Mouse (Mus musculus): ENCODE results near the gene Slc16a9.
"Not testable (repeated sequence)": the region's sequence is repeated elsewhere in the genome, so short reads cannot be mapped to it uniquely, and the experiment has no call there.

The Slc16a9 gene

GRCm38 (mm10) chr10:70244921-70245558, at the start of gene Slc16a9:
TSS of gene Slc16a9 (plus strand) at chr10:70245100.
- peak; percentile 90 for DNase-seq

GRCm38 (mm10) chr10:70195279-70195678, 49.6 kb upstream of the Slc16a9 start:
- DNase-seq, result no peak

DNA sequence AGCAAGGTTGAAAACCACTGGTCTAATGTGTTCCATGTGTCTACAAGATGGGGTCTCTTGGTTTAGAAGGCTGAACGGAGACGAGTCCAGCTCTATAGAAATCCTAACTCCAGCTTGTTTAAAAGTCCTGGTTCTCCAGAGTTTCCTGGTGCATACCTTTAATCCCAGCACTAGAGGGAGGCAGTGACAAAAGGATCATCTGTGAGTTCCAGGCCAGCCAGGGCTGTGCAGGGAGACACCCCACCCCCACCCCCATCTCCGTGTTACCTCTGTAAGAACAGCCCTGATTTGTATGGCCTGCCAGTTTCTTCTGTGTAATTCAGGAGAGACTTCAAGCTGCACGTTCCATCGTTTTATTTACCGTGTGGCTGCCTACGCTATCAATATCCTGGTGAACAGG, 49.1 kb upstream of the Slc16a9 start:
- peak; percentile 61 for DNase-seq

DNA sequence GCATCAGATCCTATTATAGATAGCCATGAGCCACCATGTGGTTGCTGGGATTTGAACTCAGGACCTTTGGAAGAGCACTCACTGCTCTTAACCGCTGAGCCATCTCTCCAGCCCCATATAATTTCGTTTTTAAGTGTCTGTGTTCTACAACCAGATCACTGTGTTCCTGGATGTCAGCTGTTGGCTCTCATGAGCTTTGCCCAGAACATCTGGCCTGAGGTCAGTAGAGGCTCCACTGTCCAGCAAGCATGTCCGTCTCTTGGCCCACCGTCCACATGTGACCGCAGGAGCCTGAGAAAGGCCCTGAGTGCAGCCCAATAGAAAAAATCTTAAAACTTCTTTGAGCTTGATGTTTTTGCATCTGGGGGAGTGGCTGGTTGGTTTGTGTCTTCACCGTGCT, 48.2 kb upstream of the Slc16a9 start:
- DNase-seq, result no peak

DNA sequence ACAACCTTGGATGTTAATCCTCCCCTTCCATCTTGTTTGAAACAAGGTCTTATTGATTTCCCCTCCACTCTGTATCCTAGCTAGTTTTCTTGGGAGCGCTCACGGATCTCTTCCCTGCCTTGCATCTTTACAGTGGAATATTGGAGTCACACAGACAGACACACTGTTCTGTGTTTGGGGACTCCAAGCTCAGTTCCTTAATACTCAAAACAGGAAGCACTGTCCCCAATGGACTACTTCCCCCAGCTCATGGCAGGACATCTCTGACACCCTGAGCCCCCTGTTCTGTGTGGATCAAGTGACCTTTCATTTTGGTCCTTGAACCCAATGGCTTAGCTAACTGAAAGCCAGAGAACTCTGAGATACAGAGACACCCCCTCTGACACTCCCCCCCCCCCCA, 47.3 kb upstream of the Slc16a9 start:
- DNase-seq, result no peak

GRCm38 (mm10) chr10:70198012-70198411, 46.9 kb upstream of the Slc16a9 start:
- no peak for DNase-seq

DNA sequence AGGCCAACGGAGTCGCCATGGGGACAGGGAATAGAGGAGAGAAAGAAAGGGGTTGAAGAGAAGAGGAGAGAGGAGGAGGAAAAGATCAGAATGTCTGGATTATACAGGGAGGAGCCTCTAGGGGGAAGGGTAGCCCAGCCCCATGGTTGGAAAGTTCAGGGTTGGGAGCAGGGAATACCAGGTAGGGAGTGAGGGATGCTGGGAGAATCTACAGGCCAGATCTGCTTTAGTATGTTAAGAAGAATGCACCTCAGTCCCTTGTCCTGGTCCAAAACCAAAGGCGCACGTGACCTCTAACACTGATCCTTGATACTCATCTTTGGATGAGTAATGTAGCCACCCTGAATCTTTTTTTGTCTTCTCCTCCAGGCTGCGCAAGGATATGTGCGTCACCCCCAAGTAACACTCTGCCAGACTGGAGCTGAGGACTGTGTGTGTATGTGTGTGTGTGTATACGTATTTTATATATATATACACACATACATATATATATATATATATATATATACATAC, 45.9 kb upstream of the Slc16a9 start:
- no peak for DNase-seq

GRCm38 (mm10) chr10:70199466-70200210, 45.3 kb upstream of the Slc16a9 start:
- DNase-seq, result no peak

- DNase-seq, result peak; percentile 61
Measured at GRCm38 (mm10) chr10:70200889-70201500, 43.9 kb upstream of the Slc16a9 start.

GRCm38 (mm10) chr10:70204505-70205399, 40.1 kb upstream of the Slc16a9 start, which contains the start of gene Mrln:
TSS of gene Mrln (plus strand) at chr10:70204664.
- DNase-seq, result no peak

DNA sequence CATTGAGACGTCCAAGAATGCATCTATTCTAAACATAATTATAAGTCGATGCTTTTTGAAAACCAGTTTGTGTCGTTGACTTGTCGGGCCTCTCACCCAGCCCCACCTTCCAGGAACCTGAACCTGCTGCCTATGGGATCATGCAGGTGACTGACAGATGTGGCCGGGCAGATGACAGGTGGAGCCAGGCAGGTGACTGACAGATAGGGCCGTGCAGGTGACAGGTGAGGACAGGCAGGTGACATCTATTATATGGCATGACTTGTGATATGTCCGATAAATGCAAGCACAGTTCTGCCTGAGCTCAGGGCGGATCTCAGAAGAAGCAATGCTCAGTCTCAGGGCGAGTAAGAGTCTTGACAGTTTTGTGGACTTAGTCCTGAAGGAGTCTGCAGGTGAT, 33.6 kb upstream of the Slc16a9 start:
- no peak for DNase-seq

GRCm38 (mm10) chr10:70220971-70221370, 23.9 kb upstream of the Slc16a9 start:
- no peak for DNase-seq

DNA sequence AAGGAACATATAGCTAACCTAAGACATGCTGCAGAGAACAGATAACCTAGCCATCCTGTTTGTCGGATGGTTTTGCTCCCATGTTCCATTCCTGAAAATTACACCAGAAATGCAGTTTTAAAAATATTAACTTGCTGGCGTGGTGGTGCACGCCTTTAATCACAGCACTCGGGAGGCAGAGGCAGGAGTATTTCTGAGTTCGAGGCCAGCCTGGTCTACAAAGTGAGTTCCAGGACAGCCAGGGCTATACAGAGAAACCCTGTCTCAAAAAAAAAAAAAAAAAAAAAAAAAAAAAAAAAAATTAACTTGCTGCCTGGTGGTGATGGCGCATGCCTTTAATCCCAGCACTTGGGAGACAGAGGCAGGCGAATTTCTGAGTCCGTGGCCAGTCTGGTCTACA, 22.7 kb upstream of the Slc16a9 start:
- not testable (repeated sequence) for DNase-seq

DNA sequence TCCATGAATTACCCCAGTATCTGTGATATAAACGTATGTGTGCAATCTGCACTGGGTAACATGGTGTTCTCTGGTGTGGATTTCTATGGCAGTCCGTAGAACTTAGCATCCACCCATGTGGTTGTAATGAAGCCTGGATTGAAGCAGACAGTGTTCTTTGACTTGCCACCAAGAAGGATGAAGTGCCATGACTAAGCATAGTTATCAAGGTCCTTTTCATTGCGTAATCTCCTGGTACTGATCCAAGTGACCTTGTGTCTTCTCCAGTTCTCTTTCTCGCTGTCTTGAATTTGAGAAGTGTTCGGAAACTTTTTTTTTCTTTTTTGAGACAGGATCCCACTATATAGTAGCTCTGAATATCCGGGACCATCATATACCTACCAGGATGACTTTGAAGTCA, 20.3 kb upstream of the Slc16a9 start:
- no peak for DNase-seq

- peak; percentile 78 for DNase-seq
Measured at GRCm38 (mm10) chr10:70225760-70226159, 19.1 kb upstream of the Slc16a9 start.

DNA sequence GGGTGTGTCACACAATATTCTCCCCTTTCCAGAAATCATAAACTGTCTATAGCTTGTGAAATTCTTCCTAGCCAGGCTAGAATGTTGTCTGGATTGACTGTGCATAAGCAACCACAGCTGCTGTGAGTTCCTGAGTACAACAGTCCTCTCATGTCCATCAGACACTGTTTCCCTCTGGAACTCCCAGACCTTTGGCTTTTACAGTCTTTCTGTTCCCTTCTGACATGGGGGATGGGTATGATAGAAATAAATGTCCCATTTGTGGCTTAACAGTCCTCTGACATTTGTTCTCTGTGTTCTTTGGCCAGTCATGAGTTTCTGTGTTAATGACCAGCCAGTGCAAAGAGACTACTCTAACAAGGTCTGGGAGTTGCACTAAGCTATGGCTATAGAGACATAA, 18.3 kb upstream of the Slc16a9 start:
- DNase-seq, result peak; percentile 73

GRCm38 (mm10) chr10:70230352-70230751, 14.5 kb upstream of the Slc16a9 start:
- no peak for DNase-seq

DNA sequence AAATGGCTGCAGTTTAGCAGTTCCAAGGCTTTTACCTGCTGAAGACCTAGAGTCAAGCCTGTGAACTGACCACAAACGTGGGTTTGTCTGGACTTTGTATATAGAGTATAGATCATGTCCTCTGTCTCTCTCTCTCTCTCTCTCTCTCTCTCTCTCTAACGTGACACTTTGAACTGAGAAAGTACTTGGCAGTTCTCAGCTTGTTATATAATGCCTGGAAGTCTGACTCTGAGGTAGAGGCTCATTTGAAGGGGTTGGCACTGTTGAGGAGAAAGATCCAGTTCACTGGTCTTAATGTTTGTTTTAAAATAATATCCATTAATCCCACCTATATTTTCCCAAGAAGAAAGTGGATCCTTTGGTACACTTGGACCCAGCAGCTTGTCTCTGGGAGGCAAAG, 7.0 kb upstream of the Slc16a9 start:
- DNase-seq, result no peak

GRCm38 (mm10) chr10:70242751-70243444, 2.0 kb upstream of the Slc16a9 start:
- DNase-seq, result peak; percentile 44

DNA sequence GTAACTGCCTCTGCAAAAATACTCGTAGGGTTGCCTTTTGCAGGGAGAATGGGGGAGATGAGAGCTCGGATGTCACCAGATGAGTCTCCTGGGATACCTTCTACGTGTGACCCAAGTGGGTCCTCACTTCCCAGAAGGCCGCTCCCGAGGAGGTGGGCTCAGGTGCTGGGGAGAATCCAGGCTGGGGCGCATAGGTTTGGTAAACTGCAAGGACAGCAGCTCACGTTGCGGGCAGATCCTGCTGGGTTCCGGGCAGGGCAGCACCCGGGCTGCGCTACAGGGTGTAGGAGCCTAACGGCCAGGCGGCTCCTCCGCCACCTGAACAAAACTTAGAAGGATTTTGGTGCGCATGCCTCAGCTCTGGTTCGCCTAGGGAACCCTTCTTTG, 652 bp downstream of the Slc16a9 start:
- DNase-seq, result no peak

GRCm38 (mm10) chr10:70246076-70246475, 1.2 kb downstream of the Slc16a9 start:
- DNase-seq, result no peak

DNA sequence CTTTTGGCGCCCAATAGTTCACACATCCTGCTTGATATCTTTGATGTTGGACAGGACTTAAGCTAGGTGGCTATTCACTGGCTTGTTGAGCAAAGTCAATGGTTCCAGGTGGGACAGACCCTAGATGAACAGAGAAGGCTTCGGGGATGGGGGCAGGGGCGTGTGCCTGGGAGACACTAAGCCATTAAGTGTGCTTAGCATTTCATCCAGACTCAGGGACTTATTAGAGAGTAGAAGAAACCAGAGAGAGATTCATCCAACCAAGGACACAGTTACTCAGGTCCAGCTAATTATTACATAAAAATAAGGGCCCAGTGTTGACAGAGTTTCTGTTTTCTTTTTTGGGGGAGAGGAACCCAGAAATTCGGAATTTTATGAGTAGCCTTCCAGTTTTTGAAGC, 5.5 kb downstream of the Slc16a9 start:
- DNase-seq, result no peak

All from lung, postnatal 10 days (tissue).